Mouse (Mus musculus): ENCODE data around the gene Lce1e. TPM values are rescaled to one million over a fixed set of nuclear protein-coding genes. Genes with fewer than 3 reads are reported as not detected.
A peak's percentile ranks its signal among the peaks of the same experiment; 100 is the strongest.

The Lce1e gene
- total RNA-seq (2021) = not detected

GRCm38 (mm10) chr3:92708974-92709373 lies at the start of gene Lce1e:
Gene Lce1e, minus strand, starts transcription at chr3:92709074.
- DNase-seq = no peak

GRCm38 (mm10) chr3:92753197-92753596 lies 44.3 kb upstream of the Lce1e start:
- no peak for DNase-seq

GRCm38 (mm10) chr3:92752238-92752637 lies 43.4 kb upstream of the Lce1e start, which contains the start of gene Lce1g:
Gene Lce1g, minus strand, starts transcription at chr3:92752338.
- DNase-seq = no peak

- DNase-seq = no peak
Measured at GRCm38 (mm10) chr3:92738996-92739395, 30.1 kb upstream of the Lce1e start, which contains the start of gene Gm38119. Gene Gm38119, minus strand, starts transcription at chr3:92739096.

- no peak for DNase-seq
Measured at GRCm38 (mm10) chr3:92722631-92723030, 13.8 kb upstream of the Lce1e start.

- no peak for DNase-seq
Measured at GRCm38 (mm10) chr3:92720250-92720649, 11.4 kb upstream of the Lce1e start, which contains the start of gene Lce1f. Gene Lce1f, minus strand, starts transcription at chr3:92720350.

- no peak for DNase-seq
Measured at GRCm38 (mm10) chr3:92715122-92715521, 6.2 kb upstream of the Lce1e start.

- no peak for DNase-seq
Measured at GRCm38 (mm10) chr3:92694613-92695012, 14.3 kb downstream of the Lce1e start.

- no peak for DNase-seq
Measured at GRCm38 (mm10) chr3:92691688-92692087, 17.2 kb downstream of the Lce1e start.

GRCm38 (mm10) chr3:92689154-92689553 lies 19.7 kb downstream of the Lce1e start:
- DNase-seq = peak; percentile 34

GRCm38 (mm10) chr3:92687110-92687509 lies 21.8 kb downstream of the Lce1e start, which contains the start of gene Lce1d:
Gene Lce1d, minus strand, starts transcription at chr3:92687210.
- DNase-seq = no peak

- DNase-seq = no peak
Measured at GRCm38 (mm10) chr3:92678947-92679346, 29.9 kb downstream of the Lce1e start, which contains the start of gene Lce1c. Gene Lce1c, plus strand, starts transcription at chr3:92679247.

GRCm38 (mm10) chr3:92670215-92670614 lies 38.7 kb downstream of the Lce1e start, which contains the start of gene Lce1a2:
Gene Lce1a2, minus strand, starts transcription at chr3:92670315.
- DNase-seq = no peak

Other genes with a start within 250 kb of the Lce1e start
- gene Sprr1a, start 223.2 kb downstream of the Lce1e start, total RNA-seq (2021) = not detected
- gene Sprr4, start 208.6 kb downstream of the Lce1e start, total RNA-seq (2021) = not detected
- not detected for gene 2310046K23Rik, start 174.6 kb downstream of the Lce1e start, total RNA-seq (2021)
- not detected for gene Ivl, start 135.3 kb downstream of the Lce1e start, total RNA-seq (2021)
- not detected for gene Smcp, start 120.1 kb downstream of the Lce1e start, total RNA-seq (2021)
- gene 2210017I01Rik, start 101.6 kb downstream of the Lce1e start, total RNA-seq (2021) = not detected
- gene Lce6a, start 87.4 kb downstream of the Lce1e start, total RNA-seq (2021) = not detected
- gene Lce1a1, start 60.8 kb downstream of the Lce1e start, total RNA-seq (2021) = not detected
- gene Lce1b, start 52.1 kb downstream of the Lce1e start, total RNA-seq (2021) = not detected
- not detected for gene Lce1a2, start 38.8 kb downstream of the Lce1e start, total RNA-seq (2021)
- gene Lce1c, start 29.8 kb downstream of the Lce1e start, total RNA-seq (2021) = not detected
- not detected for gene Lce1d, start 21.9 kb downstream of the Lce1e start, total RNA-seq (2021)
- gene Lce1f, start 11.3 kb upstream of the Lce1e start, total RNA-seq (2021) = not detected
- not detected for gene Gm38119, start 30.0 kb upstream of the Lce1e start, total RNA-seq (2021)
- gene Lce1g, start 43.3 kb upstream of the Lce1e start, total RNA-seq (2021) = not detected
- gene Lce1h, start 56.0 kb upstream of the Lce1e start, total RNA-seq (2021) = not detected
- not detected for gene Lce1i, start 69.8 kb upstream of the Lce1e start, total RNA-seq (2021)
- not detected for gene Lce1j, start 81.4 kb upstream of the Lce1e start, total RNA-seq (2021)
- not detected for gene Lce1k, start 98.8 kb upstream of the Lce1e start, total RNA-seq (2021)
- not detected for gene Kprp, start 118.2 kb upstream of the Lce1e start, total RNA-seq (2021)
- gene Lce1l, start 142.2 kb upstream of the Lce1e start, total RNA-seq (2021) = not detected
- gene 2310050C09Rik, start 161.1 kb upstream of the Lce1e start, total RNA-seq (2021) = not detected
- gene Lce3a, start 217.2 kb upstream of the Lce1e start, total RNA-seq (2021) = not detected
- not detected for gene Lce3b, start 223.9 kb upstream of the Lce1e start, total RNA-seq (2021)
- gene Lce3c, start 235.4 kb upstream of the Lce1e start, total RNA-seq (2021) = not detected
- gene Lce3d, start 248.3 kb upstream of the Lce1e start, total RNA-seq (2021) = not detected

Data from heart, postnatal 4 days (tissue).